Mouse (Mus musculus): ENCODE results near the gene Arl14.
A peak's percentile ranks its signal among the peaks of the same experiment; 100 is the strongest.

Arl14 gene

GRCm38 (mm10) chr3:69221806-69222501 lies at the start of gene Arl14:
Gene Arl14 (plus strand): TSS chr3:69222419.
- DNase-seq = no peak

- no peak for DNase-seq
These were observed 47.0 kb upstream of the Arl14 start for GRCm38 (mm10) chr3:69175229-69175628.

GRCm38 (mm10) chr3:69177168-69177797 lies 44.9 kb upstream of the Arl14 start:
- DNase-seq = peak; percentile 80

GRCm38 (mm10) chr3:69177914-69178313 lies 44.3 kb upstream of the Arl14 start:
- no peak for DNase-seq

- no peak for DNase-seq
These were observed 43.7 kb upstream of the Arl14 start for GRCm38 (mm10) chr3:69178365-69179004.

GRCm38 (mm10) chr3:69181531-69181930 lies 40.7 kb upstream of the Arl14 start:
- no peak for DNase-seq

GRCm38 (mm10) chr3:69182225-69182624 lies 40.0 kb upstream of the Arl14 start:
- DNase-seq = no peak

GRCm38 (mm10) chr3:69185244-69185643 lies 37.0 kb upstream of the Arl14 start:
- DNase-seq = no peak

GRCm38 (mm10) chr3:69186031-69186430 lies 36.2 kb upstream of the Arl14 start:
- no peak for DNase-seq

- DNase-seq = no peak
These were observed 35.6 kb upstream of the Arl14 start for GRCm38 (mm10) chr3:69186643-69187042.

- no peak for DNase-seq
These were observed 29.2 kb upstream of the Arl14 start for GRCm38 (mm10) chr3:69192995-69193394.

- no peak for DNase-seq
These were observed 27.7 kb upstream of the Arl14 start for GRCm38 (mm10) chr3:69194496-69194895.

GRCm38 (mm10) chr3:69195251-69195650 lies 27.0 kb upstream of the Arl14 start:
- DNase-seq = no peak

- no peak for DNase-seq
These were observed 24.1 kb upstream of the Arl14 start for GRCm38 (mm10) chr3:69198098-69198497.

GRCm38 (mm10) chr3:69200251-69200650 lies 22.0 kb upstream of the Arl14 start:
- no peak for DNase-seq

- DNase-seq = no peak
These were observed 21.0 kb upstream of the Arl14 start for GRCm38 (mm10) chr3:69201206-69201605.

- no peak for DNase-seq
These were observed 19.3 kb upstream of the Arl14 start for GRCm38 (mm10) chr3:69202876-69203275.

- peak; percentile 40 for DNase-seq
These were observed 16.8 kb upstream of the Arl14 start for GRCm38 (mm10) chr3:69205266-69206054.

GRCm38 (mm10) chr3:69206193-69206893 lies 15.9 kb upstream of the Arl14 start:
- no peak for DNase-seq

GRCm38 (mm10) chr3:69208441-69209309 lies 13.5 kb upstream of the Arl14 start:
- peak; percentile 25 for DNase-seq

GRCm38 (mm10) chr3:69212246-69212645 lies 10.0 kb upstream of the Arl14 start:
- no peak for DNase-seq

GRCm38 (mm10) chr3:69213465-69213864 lies 8.8 kb upstream of the Arl14 start:
- no peak for DNase-seq

Measured in thymus, postnatal 25 days (tissue).